Mouse (Mus musculus) G1E (cell line): ENCODE measurements at regions not wholly inside any gene's neighbourhood (a gene's known extent, or its start where the extent isn't known, plus 50 kb on each side); places are given as distances from the start of the nearest gene placed in this dataset.

Experiments used
- CTCF ChIP-seq: IDR thresholded peaks from 2 replicates; pipeline ENCODE4 v1.5.1; 2012; ENCODE audit warnings: low read depth, low read length, inconsistent platforms, mixed read lengths
- GATA1 ChIP-seq: IDR thresholded peaks from 2 replicates; pipeline ENCODE4 v1.6.1; 2012; ENCODE audit warnings: borderline replicate concordance, low read length, inconsistent platforms, mixed read lengths
- POLR2AphosphoS5 ChIP-seq: IDR thresholded peaks from 2 replicates; pipeline ENCODE4 v1.6.1; 2012; ENCODE audit warnings: low read depth, low read length, inconsistent platforms; ENCODE audit not compliant: insufficient replicate concordance
- TAL1 ChIP-seq: conservative IDR thresholded peaks from 2 replicates; pipeline ENCODE4 v1.6.1; 2012; ENCODE audit warnings: low read depth, low read length, inconsistent platforms, mixed read lengths

- TF ChIP-seq CTCF = no peak
- TF ChIP-seq GATA1 = no peak
- TF ChIP-seq POLR2AphosphoS5 = no peak
- TF ChIP-seq TAL1 = no peak
Observed at GRCm38 (mm10) chr6:31147682-31148081, 188.8 kb upstream of the Klf14 start.
